Mouse (Mus musculus) kidney, adult 9 months (tissue): ENCODE measurements around the gene Rpl5.
A peak's percentile ranks its signal among the peaks of the same experiment; 100 is the strongest.

Experiments used
- DNase-seq: peaks from one replicate; pipeline ENCODE4 v3.0.0; 2022

Gene Rpl5

GRCm38 (mm10) chr5:107946475-107946874, 46.2 kb downstream of the Rpl5 start:
- DNase-seq = no peak

GRCm38 (mm10) chr5:107947548-107947947, 47.2 kb downstream of the Rpl5 start:
- DNase-seq = peak; percentile 75

GRCm38 (mm10) chr5:107948899-107949298, 48.6 kb downstream of the Rpl5 start:
- DNase-seq = no peak

- no peak for DNase-seq
Measured at GRCm38 (mm10) chr5:107949607-107950006, 49.3 kb downstream of the Rpl5 start.

- no peak for DNase-seq
Measured at GRCm38 (mm10) chr5:107950643-107951042, 50.3 kb downstream of the Rpl5 start.
